Mouse (Mus musculus): ENCODE measurements at regions not wholly inside any gene's neighbourhood (a gene's known extent, or its start where the extent isn't known, plus 50 kb on each side); places are given as distances from the start of the nearest gene placed in this dataset.

GRCm38 (mm10) chr9:98708001-98708680, 106.7 kb upstream of the Mrps22 start:
- Histone ChIP-seq H3K27me3 (ENCODE audit: control insufficient read depth, insufficient read depth, low read length, poor library complexity, severe bottlenecking) (no peaks in the 10 kb centered on the region), H3K36me3 (ENCODE audit: control insufficient read depth, insufficient read depth, low read length, poor library complexity, severe bottlenecking) (no peaks in the 10 kb centered on the region)
- DNase-seq (ENCODE audit: low read depth, low spot score) = no peak

GRCm38 (mm10) chr9:98707491-98707890, 106.0 kb upstream of the Mrps22 start:
- no peak for DNase-seq (ENCODE audit: low read depth, low spot score)
- no peaks in the 10 kb centered on the region for H3K36me3 ChIP-seq (ENCODE audit: control insufficient read depth, insufficient read depth, low read length, poor library complexity, severe bottlenecking)
- H3K27me3 ChIP-seq (ENCODE audit: control insufficient read depth, insufficient read depth, low read length, poor library complexity, severe bottlenecking) = no peaks in the 10 kb centered on the region

GRCm38 (mm10) chr9:98704131-98704530, 102.7 kb upstream of the Mrps22 start:
- H3K27me3 ChIP-seq (ENCODE audit: control insufficient read depth, insufficient read depth, low read length, poor library complexity, severe bottlenecking) = no peaks in the 10 kb centered on the region
- H3K36me3 ChIP-seq (ENCODE audit: control insufficient read depth, insufficient read depth, low read length, poor library complexity, severe bottlenecking) = no peaks in the 10 kb centered on the region
- no peak for DNase-seq (ENCODE audit: low read depth, low spot score)

GRCm38 (mm10) chr9:98703331-98703730, 101.9 kb upstream of the Mrps22 start:
- Histone ChIP-seq H3K27me3 (ENCODE audit: control insufficient read depth, insufficient read depth, low read length, poor library complexity, severe bottlenecking) (no peaks in the 10 kb centered on the region), H3K36me3 (ENCODE audit: control insufficient read depth, insufficient read depth, low read length, poor library complexity, severe bottlenecking) (no peaks in the 10 kb centered on the region)
- no peak for DNase-seq (ENCODE audit: low read depth, low spot score)

- Histone ChIP-seq H3K36me3 (ENCODE audit: control insufficient read depth, insufficient read depth, low read length, poor library complexity, severe bottlenecking) (no peaks in the 10 kb centered on the region), H3K27me3 (ENCODE audit: control insufficient read depth, insufficient read depth, low read length, poor library complexity, severe bottlenecking) (no peaks in the 10 kb centered on the region)
- DNase-seq (ENCODE audit: low read depth, low spot score) = no peak
Observed at GRCm38 (mm10) chr9:98700571-98700970, 99.1 kb upstream of the Mrps22 start.

- DNase-seq (ENCODE audit: low read depth, low spot score) = no peak
- no peaks in the 10 kb centered on the region for H3K27me3 ChIP-seq (ENCODE audit: control insufficient read depth, insufficient read depth, low read length, poor library complexity, severe bottlenecking)
- H3K36me3 ChIP-seq (ENCODE audit: control insufficient read depth, insufficient read depth, low read length, poor library complexity, severe bottlenecking) = no peaks in the 10 kb centered on the region
Observed at GRCm38 (mm10) chr9:98697155-98697554, 95.7 kb upstream of the Mrps22 start.

GRCm38 (mm10) chr9:98695035-98695434, 93.6 kb upstream of the Mrps22 start:
- H3K36me3 ChIP-seq (ENCODE audit: control insufficient read depth, insufficient read depth, low read length, poor library complexity, severe bottlenecking) = no peaks in the 10 kb centered on the region
- H3K27me3 ChIP-seq (ENCODE audit: control insufficient read depth, insufficient read depth, low read length, poor library complexity, severe bottlenecking) = no peaks in the 10 kb centered on the region
- no peak for DNase-seq (ENCODE audit: low read depth, low spot score)

GRCm38 (mm10) chr9:98690839-98691516, 89.5 kb upstream of the Mrps22 start:
- Histone ChIP-seq H3K27me3 (ENCODE audit: control insufficient read depth, insufficient read depth, low read length, poor library complexity, severe bottlenecking) (no peaks in the 10 kb centered on the region), H3K36me3 (ENCODE audit: control insufficient read depth, insufficient read depth, low read length, poor library complexity, severe bottlenecking) (no peaks in the 10 kb centered on the region)
- peak; percentile 20 for DNase-seq (ENCODE audit: low read depth, low spot score)

- Histone ChIP-seq H3K27me3 (ENCODE audit: control insufficient read depth, insufficient read depth, low read length, poor library complexity, severe bottlenecking) (no peaks in the 10 kb centered on the region), H3K36me3 (ENCODE audit: control insufficient read depth, insufficient read depth, low read length, poor library complexity, severe bottlenecking) (no peaks in the 10 kb centered on the region)
- DNase-seq (ENCODE audit: low read depth, low spot score) = no peak
Observed at GRCm38 (mm10) chr9:98685548-98685947, 84.1 kb upstream of the Mrps22 start.

GRCm38 (mm10) chr9:98684336-98684735, 82.9 kb upstream of the Mrps22 start:
- DNase-seq (ENCODE audit: low read depth, low spot score) = no peak
- Histone ChIP-seq H3K36me3 (ENCODE audit: control insufficient read depth, insufficient read depth, low read length, poor library complexity, severe bottlenecking) (no peaks in the 10 kb centered on the region), H3K27me3 (ENCODE audit: control insufficient read depth, insufficient read depth, low read length, poor library complexity, severe bottlenecking) (no peaks in the 10 kb centered on the region)

- Histone ChIP-seq H3K36me3 (ENCODE audit: control insufficient read depth, insufficient read depth, low read length, poor library complexity, severe bottlenecking) (no peaks in the 10 kb centered on the region), H3K27me3 (ENCODE audit: control insufficient read depth, insufficient read depth, low read length, poor library complexity, severe bottlenecking) (no peaks in the 10 kb centered on the region)
- DNase-seq (ENCODE audit: low read depth, low spot score) = no peak
Observed at GRCm38 (mm10) chr9:98675612-98676011, 74.2 kb upstream of the Mrps22 start.

- Histone ChIP-seq H3K27me3 (ENCODE audit: control insufficient read depth, insufficient read depth, low read length, poor library complexity, severe bottlenecking) (no peaks in the 10 kb centered on the region), H3K36me3 (ENCODE audit: control insufficient read depth, insufficient read depth, low read length, poor library complexity, severe bottlenecking) (no peaks in the 10 kb centered on the region)
- DNase-seq (ENCODE audit: low read depth, low spot score) = no peak
Observed at GRCm38 (mm10) chr9:98673461-98674114, 72.1 kb upstream of the Mrps22 start.

- H3K27me3 ChIP-seq (ENCODE audit: control insufficient read depth, insufficient read depth, low read length, poor library complexity, severe bottlenecking) = no peaks in the 10 kb centered on the region
- DNase-seq (ENCODE audit: low read depth, low spot score) = no peak
- H3K36me3 ChIP-seq (ENCODE audit: control insufficient read depth, insufficient read depth, low read length, poor library complexity, severe bottlenecking) = no peaks in the 10 kb centered on the region
Observed at GRCm38 (mm10) chr9:98672361-98672760, 70.9 kb upstream of the Mrps22 start.

- H3K36me3 ChIP-seq (ENCODE audit: control insufficient read depth, insufficient read depth, low read length, poor library complexity, severe bottlenecking) = no peaks in the 10 kb centered on the region
- H3K27me3 ChIP-seq (ENCODE audit: control insufficient read depth, insufficient read depth, low read length, poor library complexity, severe bottlenecking) = no peaks in the 10 kb centered on the region
- DNase-seq (ENCODE audit: low read depth, low spot score) = no peak
Observed at GRCm38 (mm10) chr9:98668423-98669330, 67.2 kb upstream of the Mrps22 start.

Data from splenic B cell, adult 2 months (primary cell).